Mouse (Mus musculus) liver, embryonic 16.5 days (tissue): ENCODE results near the gene Isyna1. TPM values are rescaled to one million over a fixed set of nuclear protein-coding genes. Genes with fewer than 3 reads are reported as not detected.

Source experiments
- ATAC-seq: fragments of 200-750 bp; cut with Nextera tagmentation; 2 replicates; pipeline ENCODE4 v1.8.0; 2017; ENCODE audit warnings: low read depth, mild to moderate bottlenecking, moderate number of reproducible peaks, moderate library complexity
- H3K27ac ChIP-seq: fragments of 300-500 bp; sonication (generic); 2 replicates; pipeline ENCODE4 v1.5.1; 2014; ENCODE audit warnings: mild to moderate bottlenecking, low read length
- H3K27me3 ChIP-seq: fragments of 300-500 bp; sonication (generic); 2 replicates; pipeline ENCODE4 v1.6.1; 2014; ENCODE audit warnings: low read depth, low read length, mixed read lengths; ENCODE audit not compliant: control insufficient read depth, insufficient read depth
- H3K36me3 ChIP-seq: fragments of 300-500 bp; sonication (generic); 2 replicates; pipeline ENCODE4 v1.6.1; 2014; ENCODE audit warnings: mild to moderate bottlenecking; ENCODE audit not compliant: control insufficient read depth, insufficient read depth
- H3K4me1 ChIP-seq: fragments of 300-500 bp; sonication (generic); 2 replicates; pipeline ENCODE4 v1.6.1; 2014; ENCODE audit warnings: low read depth, low read length, mixed read lengths; ENCODE audit not compliant: control insufficient read depth
- H3K4me2 ChIP-seq: fragments of 300-500 bp; sonication (generic); 2 replicates; pipeline ENCODE4 v1.6.1; 2014; ENCODE audit warnings: low read depth, low read length, mixed read lengths
- H3K4me3 ChIP-seq: fragments of 300-500 bp; sonication (generic); 2 replicates; pipeline ENCODE4 v1.5.1; 2014; ENCODE audit warnings: low read depth, mild to moderate bottlenecking, low read length
- H3K9ac ChIP-seq: fragments of 300-500 bp; sonication (generic); 2 replicates; pipeline ENCODE4 v1.6.1; 2014; ENCODE audit warnings: low read depth, low read length
- H3K9me3 ChIP-seq: fragments of 300-500 bp; sonication (generic); replicated peaks from 2 replicates; pipeline ENCODE4 v1.6.1; 2016; ENCODE audit warnings: low read length; ENCODE audit not compliant: control insufficient read depth
- WGBS: fragments of 180-500 bp; shearing (Covaris S2); extraction: QIAGEN DNeasy Blood & Tissue Kit; methylation state at CpG from one replicate; pipeline ENCODE4 v1.1.7; 2014; ENCODE audit not compliant: insufficient replicate concordance; 5-methylcytosine and 5-hydroxymethylcytosine counted together
- polyA plus RNA-seq: library from polyadenylated mRNA; unstranded; fragments of >200 nt; fragmentation: Nextera tagmentation; extraction: Ambion mirVana; gene quantifications from 2 replicates; pipeline ENCODE4 v1.2.1, GENCODE M21; 2015

Isyna1 gene
- polyA plus RNA-seq, 1 experiment from 2014 or later = 35.0 TPM

DNA sequence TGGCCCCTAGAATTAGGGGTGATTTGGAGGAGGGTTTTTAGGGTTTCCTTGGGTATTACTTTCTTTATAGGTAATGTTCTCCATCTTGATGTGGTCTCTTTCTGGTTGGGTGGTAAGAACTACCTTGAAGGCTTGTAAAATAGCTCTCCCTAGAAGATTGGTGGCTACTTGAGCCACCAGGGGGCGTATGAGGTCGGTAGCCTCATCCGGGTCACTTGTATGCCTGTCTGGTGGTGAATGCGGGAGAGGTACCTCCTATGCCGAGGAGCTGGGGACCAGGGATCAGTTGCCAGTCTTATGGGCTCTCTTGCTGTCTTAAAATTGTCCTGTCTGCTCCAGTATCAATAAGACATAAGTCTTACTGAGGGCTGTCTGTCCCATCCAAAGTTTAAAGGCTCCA is 30.9 kb downstream of the Isyna1 start:
- Histone ChIP-seq H3K27ac (no peak overlapping the region), H3K4me3 (no peak overlapping the region), H3K9me3 (no peaks in the 10 kb centered on the region), H3K36me3 (no peaks in the 10 kb centered on the region), H3K27me3 (no peaks in the 10 kb centered on the region), H3K4me2 (no peak overlapping the region), H3K9ac (no peak overlapping the region), H3K4me1 (peaks cover 48% of the 10 kb centered on the region)
- no peak for ATAC-seq
- WGBS = 26% methylated on average over 5 of the region's 5 CpGs

DNA sequence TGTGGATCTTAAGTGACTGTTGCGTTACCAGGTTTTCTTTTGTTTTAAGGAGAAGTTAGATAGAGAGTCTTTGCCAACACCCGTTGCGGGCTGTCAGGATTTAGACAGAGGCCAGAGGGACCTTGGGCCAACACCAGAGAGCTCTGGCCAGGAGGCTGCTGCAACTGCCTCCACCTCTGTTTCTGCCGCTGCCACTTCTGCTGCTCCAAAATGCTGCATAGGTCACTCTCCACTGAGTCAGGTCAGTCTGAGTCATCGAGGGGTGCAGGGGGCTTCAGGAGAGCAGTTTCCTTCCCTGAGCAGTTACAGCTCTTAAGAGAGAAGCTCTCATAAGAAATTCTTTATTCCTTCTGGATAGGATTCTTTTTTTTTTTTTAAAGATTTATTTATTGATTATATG is 32.9 kb downstream of the Isyna1 start:
- no peaks in the 10 kb centered on the region for H3K9me3 ChIP-seq
- H3K4me1 ChIP-seq = peaks cover 46% of the 10 kb centered on the region
- H3K4me2 ChIP-seq = no peak overlapping the region
- H3K9ac ChIP-seq = no peak overlapping the region
- no peak overlapping the region for H3K4me3 ChIP-seq
- H3K27ac ChIP-seq = no peak overlapping the region
- no peak for ATAC-seq
- H3K27me3 ChIP-seq = peaks cover 6% of the 10 kb centered on the region
- WGBS = 70% methylated on average over 5 of the region's 5 CpGs
- no peaks in the 10 kb centered on the region for H3K36me3 ChIP-seq

DNA sequence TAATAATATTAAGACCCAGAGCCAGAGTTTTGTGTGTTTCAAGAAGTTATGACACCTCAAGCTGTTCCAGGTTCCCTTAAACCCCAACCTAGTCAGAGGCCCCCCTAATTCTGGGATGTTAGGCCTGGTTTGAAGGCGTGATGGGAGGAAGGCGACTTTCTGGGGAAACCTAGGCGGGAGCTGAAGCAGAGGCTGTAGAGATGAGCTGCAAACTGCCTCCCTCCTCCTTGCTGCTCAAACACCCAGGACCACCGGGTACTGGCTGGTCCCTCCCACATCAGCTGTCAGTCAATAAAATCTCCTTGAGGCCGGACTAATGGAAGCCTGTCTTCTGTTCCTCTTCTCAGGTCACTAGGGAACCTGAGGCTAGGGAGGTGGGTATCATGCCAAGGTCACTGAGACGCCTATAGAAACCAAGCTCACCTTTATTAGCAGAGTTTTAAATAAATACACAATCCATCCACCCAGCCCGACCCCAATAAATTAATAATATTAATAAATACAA is 34.9 kb downstream of the Isyna1 start:
- Histone ChIP-seq H3K4me3 (peak overlapping the region; percentile 72), H3K27me3 (peaks cover 6% of the 10 kb centered on the region), H3K9ac (peak overlapping the region; percentile 68), H3K4me1 (peaks cover 32% of the 10 kb centered on the region), H3K36me3 (no peaks in the 10 kb centered on the region), H3K27ac (no peak overlapping the region), H3K9me3 (no peaks in the 10 kb centered on the region), H3K4me2 (peak overlapping the region; percentile 88)
- 58% methylated on average over 7 of the region's 7 CpGs for WGBS
- ATAC-seq = no peak

DNA sequence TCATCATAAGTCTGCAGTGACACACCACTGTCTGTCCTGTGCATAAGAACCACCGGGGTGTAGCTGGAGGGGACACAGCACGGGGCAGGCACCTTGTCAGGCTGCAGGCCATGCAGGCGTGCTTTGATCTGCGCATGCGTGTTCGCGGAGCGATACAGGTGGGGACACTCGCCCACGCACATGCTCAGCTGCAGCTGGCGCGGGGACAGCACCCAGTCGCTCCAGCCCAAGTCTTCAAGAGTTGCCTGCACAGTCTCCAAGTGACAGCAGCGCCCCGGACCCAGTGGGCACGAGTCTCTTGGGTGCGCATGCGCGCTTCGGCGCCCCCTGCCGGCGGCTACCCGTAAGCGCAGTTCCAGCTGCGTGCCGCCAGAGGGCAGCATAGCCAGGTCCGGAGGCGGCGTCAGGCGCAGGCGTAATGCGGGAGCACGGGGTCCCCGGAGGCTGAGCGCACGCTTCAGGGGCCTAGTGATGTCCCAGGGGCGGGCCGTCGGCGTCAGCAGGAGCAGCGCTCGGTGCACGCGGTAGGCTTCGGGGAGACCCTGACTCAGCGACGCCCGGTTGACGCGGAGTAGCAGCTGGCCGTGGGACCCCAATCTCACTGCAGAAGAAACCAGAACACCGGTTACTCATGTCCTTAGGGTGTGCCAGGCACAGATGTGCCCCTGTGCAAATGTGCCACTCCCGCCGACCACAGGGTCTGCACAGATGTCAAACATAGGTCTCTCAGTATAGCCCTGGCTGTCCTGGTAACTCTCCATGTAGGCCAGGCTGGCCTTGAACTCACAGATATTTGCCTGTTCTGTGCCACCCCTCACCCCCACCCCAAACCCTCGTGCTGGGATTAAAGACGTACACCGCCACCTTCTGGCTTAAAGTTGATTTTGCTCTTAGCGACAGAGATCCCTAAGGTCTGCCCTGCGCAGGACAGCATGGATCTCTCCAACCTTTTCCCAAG is 35.7 kb downstream of the Isyna1 start:
- ATAC-seq = peak; percentile 65
- Histone ChIP-seq H3K36me3 (no peaks in the 10 kb centered on the region), H3K9me3 (no peaks in the 10 kb centered on the region), H3K4me1 (peaks cover 34% of the 10 kb centered on the region), H3K27me3 (peaks cover 6% of the 10 kb centered on the region), H3K27ac (peak overlapping the region; percentile 88), H3K4me2 (peak overlapping the region; percentile 88), H3K4me3 (peak overlapping the region; percentile 72), H3K9ac (peak overlapping the region; percentile 68)
- WGBS = under 1% methylated on average over 60 of the region's 60 CpGs

DNA sequence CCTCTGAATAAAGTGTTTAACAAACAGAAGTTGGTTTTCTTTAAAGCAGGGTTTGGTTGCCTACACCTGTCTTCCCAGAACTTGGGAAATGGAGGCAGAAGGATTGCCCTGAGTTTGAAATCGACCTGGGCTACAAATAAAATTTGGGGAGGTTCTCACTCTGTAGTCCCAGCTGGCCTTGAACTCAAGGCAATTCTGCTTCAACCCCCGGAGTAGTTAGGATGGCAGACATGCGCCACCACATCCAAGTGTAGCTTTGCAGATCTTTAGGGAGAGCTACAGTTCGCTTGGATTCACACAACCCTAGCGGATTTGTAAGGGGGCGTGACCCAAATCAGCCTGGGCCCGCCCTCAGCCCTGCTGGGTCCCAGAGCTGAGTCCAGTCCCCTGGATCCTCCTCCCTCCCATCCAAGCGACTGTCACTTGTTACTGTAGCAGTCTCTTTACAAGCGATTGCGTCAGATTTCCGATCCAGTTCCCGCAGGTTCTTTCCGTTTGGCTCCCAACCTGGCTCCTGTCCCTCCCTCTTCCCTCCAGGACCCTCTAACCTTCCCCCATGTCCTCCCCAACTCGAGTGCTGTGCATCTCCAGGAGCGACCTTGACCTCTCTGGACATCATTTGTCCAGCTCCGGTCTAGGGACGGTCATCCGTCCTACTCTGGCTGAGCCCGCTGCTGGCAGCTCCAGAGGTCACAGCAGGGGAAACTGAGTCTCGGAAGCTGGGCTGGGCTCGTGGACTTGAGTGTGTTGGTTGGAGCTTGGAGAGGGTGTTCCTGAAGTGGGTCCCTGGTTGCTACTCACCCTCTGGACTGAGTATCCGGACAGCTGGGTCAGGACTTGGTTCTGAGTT is 36.6 kb downstream of the Isyna1 start:
- Histone ChIP-seq H3K9me3 (no peaks in the 10 kb centered on the region), H3K4me2 (peak overlapping the region; percentile 88), H3K27me3 (peaks cover 6% of the 10 kb centered on the region), H3K4me3 (peak overlapping the region; percentile 72), H3K4me1 (peaks cover 43% of the 10 kb centered on the region), H3K36me3 (no peaks in the 10 kb centered on the region), H3K27ac (peak overlapping the region; percentile 88), H3K9ac (peak overlapping the region; percentile 57)
- peak; percentile 61 for ATAC-seq
- WGBS = 10% methylated on average over 22 of the region's 22 CpGs

DNA sequence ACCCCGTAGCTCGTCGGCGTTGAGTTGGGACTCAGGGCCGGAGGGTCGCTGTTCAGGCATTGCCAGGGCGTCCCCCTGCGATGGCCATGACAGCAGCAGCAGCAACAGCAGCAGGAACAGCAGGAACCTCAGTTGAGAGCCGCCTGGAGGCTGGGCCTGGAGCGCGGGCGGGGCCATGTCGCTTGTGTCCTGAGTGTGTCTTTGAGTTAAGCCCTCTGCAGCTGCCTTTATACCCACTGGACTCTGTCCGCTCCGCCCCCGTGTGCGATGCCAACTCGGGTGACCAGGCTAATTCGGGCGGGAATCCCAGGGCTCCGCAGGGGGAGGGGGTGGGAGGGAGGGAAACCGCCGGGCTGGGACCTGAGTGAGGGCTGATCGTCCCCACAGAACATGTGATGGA is 37.3 kb downstream of the Isyna1 start:
- no peaks in the 10 kb centered on the region for H3K36me3 ChIP-seq
- peak overlapping the region; percentile 72 for H3K4me3 ChIP-seq
- H3K27ac ChIP-seq = peak overlapping the region; percentile 88
- peak; percentile 23 for ATAC-seq
- H3K4me2 ChIP-seq = peak overlapping the region; percentile 88
- peaks cover 6% of the 10 kb centered on the region for H3K27me3 ChIP-seq
- 13% methylated on average over 24 of the region's 24 CpGs for WGBS
- no peaks in the 10 kb centered on the region for H3K9me3 ChIP-seq
- peak overlapping the region; percentile 57 for H3K9ac ChIP-seq
- H3K4me1 ChIP-seq = peaks cover 47% of the 10 kb centered on the region

DNA sequence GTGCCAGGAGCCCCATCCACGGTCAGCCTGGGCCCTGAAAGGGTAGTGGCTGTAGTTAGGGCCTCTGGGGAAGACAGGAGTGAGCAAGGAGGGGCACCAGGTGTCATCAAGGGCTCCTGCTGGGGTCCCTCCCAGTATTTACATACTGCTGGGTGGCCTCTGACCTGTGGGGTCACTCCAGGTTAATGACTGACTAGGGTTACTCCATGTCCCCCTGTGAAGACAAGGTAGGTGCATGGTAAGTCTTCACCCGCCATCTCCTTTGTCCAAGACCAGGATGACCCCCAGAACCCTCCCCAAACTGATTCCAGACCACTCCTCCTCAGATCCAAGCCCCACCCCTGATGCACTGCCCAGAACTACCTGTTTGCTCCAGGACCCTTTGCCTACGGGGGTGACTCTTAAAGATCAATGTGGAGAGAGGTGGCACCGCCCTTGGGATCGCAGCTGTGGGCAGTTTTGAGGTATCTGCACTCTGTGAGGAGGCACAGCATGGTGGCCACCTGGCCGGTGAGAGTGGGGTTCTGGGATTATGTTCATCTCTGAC is 38.2 kb downstream of the Isyna1 start, which contains the start of gene Gdf15:
TSS of gene Gdf15 (minus strand) at position 111 of the 547 bp plus-strand sequence.
- Histone ChIP-seq H3K4me1 (peaks cover 54% of the 10 kb centered on the region), H3K27ac (peak within 1 kb of the TSS; percentile 88), H3K9me3 (no peaks in the 10 kb centered on the region), H3K27me3 (peaks cover 6% of the 10 kb centered on the region), H3K36me3 (no peaks in the 10 kb centered on the region), H3K4me2 (peak within 1 kb of the TSS; percentile 88), H3K9ac (peak within 1 kb of the TSS; percentile 57), H3K4me3 (peak within 1 kb of the TSS; percentile 72)
- WGBS = 64% methylated on average over 6 of the region's 6 CpGs
- ATAC-seq = peak; percentile 28

DNA sequence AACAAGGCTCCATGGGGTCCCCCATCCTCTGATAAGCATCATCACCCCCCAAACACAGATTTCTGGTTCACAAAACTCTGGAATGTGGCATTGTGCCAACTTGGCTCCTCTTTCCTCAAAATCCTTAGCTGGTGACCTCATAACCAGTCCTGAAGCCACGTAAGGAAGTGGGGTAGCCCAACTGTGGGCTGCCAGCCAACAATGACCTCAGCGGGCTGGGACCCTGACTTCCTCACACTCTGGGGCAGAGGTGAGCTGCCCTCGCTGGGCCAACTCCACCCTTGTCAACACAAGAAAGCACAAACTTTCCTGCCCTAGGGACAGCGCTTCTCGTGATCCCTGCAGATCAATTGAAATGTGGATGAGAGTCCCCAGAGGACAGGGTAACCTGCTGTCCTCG is 39.9 kb downstream of the Isyna1 start:
- no peak overlapping the region for H3K4me3 ChIP-seq
- H3K36me3 ChIP-seq = no peaks in the 10 kb centered on the region
- peak overlapping the region; percentile 80 for H3K27ac ChIP-seq
- peak overlapping the region; percentile 26; the same call in 1 of the 2 replicates for H3K9ac ChIP-seq
- H3K4me1 ChIP-seq = peaks cover 65% of the 10 kb centered on the region
- H3K27me3 ChIP-seq = peaks cover 6% of the 10 kb centered on the region
- WGBS = 32% methylated on average over 6 of the region's 6 CpGs
- no peaks in the 10 kb centered on the region for H3K9me3 ChIP-seq
- peak; percentile 28 for ATAC-seq
- H3K4me2 ChIP-seq = no peak overlapping the region
